Mouse (Mus musculus) kidney, postnatal 25 days (tissue): Measurements from ENCODE around the gene Olfr2.
"Not testable (repeated sequence)": the region's sequence is repeated elsewhere in the genome, so short reads cannot be mapped to it uniquely, and the experiment has no call there.

Source experiments
- DNase-seq, 2 experiments: peaks; one replicate each; pipeline ENCODE4 v3.0.0; 2021; ENCODE audit warnings: mixed read lengths in 2 of 2

Gene Olfr2

DNA sequence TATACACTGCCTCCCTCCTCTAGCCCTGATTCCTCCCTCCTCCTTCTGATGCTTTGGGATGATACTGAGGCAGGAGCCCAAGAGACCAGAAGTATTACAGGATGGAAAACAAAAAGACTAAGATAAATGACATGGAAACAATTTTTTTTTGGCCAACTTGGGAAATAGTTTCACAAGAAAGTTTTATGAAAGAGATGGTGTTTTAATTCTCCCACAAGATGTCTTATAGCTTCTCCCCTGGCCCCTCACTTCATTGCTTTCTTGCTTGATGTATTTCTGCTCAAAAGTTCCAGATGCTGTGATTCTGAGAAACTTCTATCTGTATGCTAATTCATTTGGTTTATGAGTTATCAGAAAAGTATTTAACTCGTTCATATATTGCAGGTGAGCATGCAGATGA is at the start of gene Olfr2:
Olfr2 (minus strand) TSS at position 101 of the 400 bp plus-strand sequence.
- DNase-seq: no peak

- no peak for DNase-seq
Observed at GRCm38 (mm10) chr7:107047578-107047977, 41.7 kb upstream of the Olfr2 start.

- peak in 1 of 2 experiments; percentile 60 for DNase-seq
Observed at GRCm38 (mm10) chr7:107045833-107046232, 40.0 kb upstream of the Olfr2 start.

GRCm38 (mm10) chr7:107044407-107044806 is 38.5 kb upstream of the Olfr2 start:
- no peak for DNase-seq

GRCm38 (mm10) chr7:107043136-107043535 is 37.3 kb upstream of the Olfr2 start:
- no peak for DNase-seq

GRCm38 (mm10) chr7:107039934-107040563 is 34.2 kb upstream of the Olfr2 start:
- no peak for DNase-seq

DNA sequence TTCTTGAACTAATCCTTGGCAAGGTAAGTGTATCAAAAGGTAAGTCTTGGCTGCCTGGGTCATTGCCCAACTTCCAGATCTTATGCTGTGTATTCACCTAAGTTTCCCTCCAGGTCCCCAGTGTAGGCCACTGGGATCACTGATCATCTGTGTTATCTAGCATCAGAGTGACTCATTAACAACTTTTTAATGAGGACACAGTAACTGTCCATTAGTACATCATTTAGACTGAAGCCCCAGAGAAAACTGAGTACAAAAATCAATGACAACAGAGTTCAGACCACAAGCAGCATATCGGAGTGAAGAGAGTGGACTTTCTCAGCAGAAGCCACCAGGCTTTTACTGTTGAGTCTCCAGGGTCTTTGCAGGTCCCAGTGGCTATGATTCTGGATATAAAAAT is 25.0 kb upstream of the Olfr2 start, which contains the start of gene Olfr713:
Olfr713 (plus strand) TSS at position 301 of the 400 bp plus-strand sequence.
- DNase-seq: no peak

GRCm38 (mm10) chr7:107004169-107004568 is 1.7 kb downstream of the Olfr2 start:
- no peak for DNase-seq

GRCm38 (mm10) chr7:107000798-107001197 is 5.1 kb downstream of the Olfr2 start:
- DNase-seq: no peak

GRCm38 (mm10) chr7:106985236-106985635 is 20.6 kb downstream of the Olfr2 start:
- no peak for DNase-seq

- no peak for DNase-seq
Observed at GRCm38 (mm10) chr7:106975353-106975752, 30.5 kb downstream of the Olfr2 start, which contains the start of gene Olfr711. Gene Olfr711, minus strand, starts transcription at chr7:106975453.

- not testable (repeated sequence) for DNase-seq
Observed at GRCm38 (mm10) chr7:106967503-106967902, 38.4 kb downstream of the Olfr2 start.

GRCm38 (mm10) chr7:106963837-106964236 is 42.0 kb downstream of the Olfr2 start, which contains the start of gene Olfr6:
Gene Olfr6, minus strand, starts transcription at chr7:106963937.
- DNase-seq: no peak

GRCm38 (mm10) chr7:106948212-106948611 is 57.7 kb downstream of the Olfr2 start, which contains the start of gene Olfr710:
Gene Olfr710, minus strand, starts transcription at chr7:106948312.
- DNase-seq: no peak
